Mouse (Mus musculus): ENCODE measurements around the gene Bag6.

Gene Bag6

DNA sequence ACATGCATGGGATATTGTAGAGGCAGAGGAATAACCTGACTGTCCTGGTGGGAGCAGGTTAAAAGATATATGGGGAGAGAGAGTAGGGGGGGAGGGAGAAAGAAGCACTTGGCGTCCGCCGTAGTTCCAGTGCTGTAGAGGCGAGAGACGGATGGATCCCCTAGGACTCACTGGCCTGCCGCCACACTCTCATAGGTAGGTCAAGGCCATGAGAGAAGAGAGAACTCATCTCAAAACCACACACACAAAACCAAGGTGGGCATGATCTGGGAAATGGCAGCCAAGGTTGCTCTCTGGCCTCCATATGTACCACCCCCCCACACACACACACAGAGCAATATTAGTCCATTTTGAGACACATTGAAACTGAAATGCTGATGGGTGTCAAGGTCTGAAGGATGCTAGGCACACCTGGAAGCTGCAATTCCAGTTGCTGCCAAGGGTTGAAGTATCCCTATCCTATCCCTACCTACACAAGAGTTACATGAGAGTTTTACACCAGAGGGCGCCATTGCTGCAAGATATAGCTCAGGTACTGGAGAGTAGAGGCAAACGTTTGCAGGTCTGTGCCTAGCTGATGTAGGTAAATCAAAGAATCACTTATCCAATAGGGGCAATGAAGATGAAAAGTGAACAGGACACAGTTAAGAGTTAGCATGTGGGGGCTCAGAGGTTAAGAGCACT, 31.5 kb downstream of the Bag6 start:
- DNase-seq (ENCODE audit: low read depth, low spot score), result peak; percentile 89

DNA sequence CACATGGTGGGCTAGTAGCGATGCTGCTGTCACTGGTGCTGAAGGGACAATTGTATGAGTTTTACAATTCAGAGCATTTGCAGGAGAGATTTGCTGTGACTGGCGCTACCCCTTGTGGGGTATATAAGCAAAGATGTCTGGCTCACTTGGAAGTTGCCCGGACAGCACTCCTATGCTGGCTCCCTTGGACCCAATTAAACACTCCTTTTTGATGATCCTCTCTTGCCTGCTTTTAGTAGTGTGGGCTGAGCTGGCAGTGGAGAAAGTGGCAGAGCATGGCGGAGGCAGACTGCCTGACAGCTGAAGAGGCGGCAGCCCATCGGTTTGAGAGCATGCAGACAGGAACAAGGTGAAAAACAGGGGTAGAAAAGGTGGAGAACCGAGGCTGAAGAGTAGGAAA, 32.8 kb downstream of the Bag6 start:
- no peak for DNase-seq (ENCODE audit: low read depth, low spot score)

DNA sequence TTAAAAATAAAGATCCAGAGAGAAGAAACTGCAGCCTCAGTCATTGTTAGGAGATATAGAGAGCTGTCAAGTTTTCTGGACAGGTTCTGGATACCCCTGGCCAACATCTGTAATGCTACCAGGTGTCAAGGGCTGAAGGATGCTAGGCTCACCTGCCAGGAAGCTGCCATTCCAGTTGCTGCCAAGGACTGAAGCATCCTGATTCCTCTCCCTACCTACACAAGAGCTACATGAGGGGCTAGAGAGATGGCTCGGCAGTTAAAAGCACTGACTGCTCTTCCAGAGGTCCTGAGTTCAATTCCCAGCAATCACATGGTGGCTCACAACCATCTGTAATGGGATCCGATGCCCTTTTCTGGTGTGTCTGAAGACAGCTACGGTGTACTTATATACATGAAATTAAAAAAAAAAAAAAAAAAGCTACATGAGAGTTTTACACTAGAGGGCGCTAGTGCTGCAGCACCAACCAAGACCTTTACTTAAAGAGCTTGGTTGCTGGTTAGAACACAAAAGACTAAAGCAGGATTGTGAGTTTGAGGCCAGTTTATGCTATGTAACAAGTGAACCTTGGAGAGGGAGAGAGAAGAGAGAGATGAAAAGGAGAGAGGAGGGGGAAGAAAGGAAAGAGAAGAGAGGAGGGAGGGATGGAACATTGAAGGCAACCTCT, 33.7 kb downstream of the Bag6 start:
- DNase-seq (ENCODE audit: low read depth, low spot score), result peak; percentile 87

DNA sequence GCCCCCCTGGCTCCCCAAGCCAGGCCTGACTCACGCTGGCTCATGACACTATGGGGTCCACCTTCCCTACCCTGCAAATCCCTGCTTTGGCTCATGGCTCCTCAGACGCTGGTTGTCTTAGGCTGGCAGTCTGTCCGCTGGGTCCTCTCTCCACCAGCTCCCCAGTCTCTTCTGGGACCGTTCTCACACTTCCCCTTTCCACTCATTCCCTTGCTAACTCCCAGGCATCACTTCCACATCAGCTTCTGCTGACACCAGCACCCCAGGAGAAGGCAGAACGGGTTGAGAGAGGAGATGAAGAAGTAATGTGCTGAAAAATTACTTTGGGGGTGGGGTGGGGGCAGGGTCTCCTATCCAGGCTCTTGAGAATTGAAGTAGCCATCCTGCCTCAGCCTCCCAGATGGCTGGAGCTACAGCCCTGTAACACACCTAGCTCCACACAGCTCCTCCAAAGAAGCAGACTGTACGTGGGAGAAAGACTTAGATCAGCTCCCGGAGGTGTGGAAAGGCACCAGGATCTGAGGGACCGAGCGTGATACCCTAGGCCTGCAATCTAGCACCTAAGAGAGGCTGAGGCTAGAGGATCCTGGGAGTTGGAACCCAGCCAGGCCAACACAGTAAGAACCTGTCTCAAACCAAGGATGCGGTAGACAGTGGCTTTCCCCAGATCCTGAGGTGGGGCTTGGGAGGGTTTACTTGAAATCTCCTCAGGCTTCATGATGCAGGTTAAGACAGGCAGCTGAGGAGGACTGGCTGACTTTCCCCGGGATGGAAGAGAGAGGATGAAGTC, 37.7 kb downstream of the Bag6 start:
- peak; percentile 77 for DNase-seq (ENCODE audit: low read depth, low spot score)

DNA sequence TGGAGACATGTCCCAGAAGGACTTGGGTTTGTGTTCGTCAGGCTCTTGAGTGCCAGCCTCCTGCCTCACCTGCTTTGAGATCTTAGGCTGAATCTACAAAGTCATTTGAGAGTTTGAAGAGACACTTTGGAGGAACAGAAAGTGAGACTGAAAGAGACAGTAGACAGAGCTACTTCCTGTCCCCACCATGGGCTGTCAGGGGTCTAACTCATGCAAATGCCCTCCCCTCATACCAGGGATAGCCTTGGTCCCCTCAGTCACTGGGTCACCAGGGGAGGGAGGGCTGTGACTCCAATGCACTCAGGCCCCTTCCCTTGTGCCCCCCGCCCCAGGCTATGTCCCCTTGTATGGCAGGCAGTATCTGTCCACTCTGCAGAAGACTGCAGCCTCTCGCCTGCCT, 38.4 kb downstream of the Bag6 start:
- peak; percentile 71 for DNase-seq (ENCODE audit: low read depth, low spot score)

DNA sequence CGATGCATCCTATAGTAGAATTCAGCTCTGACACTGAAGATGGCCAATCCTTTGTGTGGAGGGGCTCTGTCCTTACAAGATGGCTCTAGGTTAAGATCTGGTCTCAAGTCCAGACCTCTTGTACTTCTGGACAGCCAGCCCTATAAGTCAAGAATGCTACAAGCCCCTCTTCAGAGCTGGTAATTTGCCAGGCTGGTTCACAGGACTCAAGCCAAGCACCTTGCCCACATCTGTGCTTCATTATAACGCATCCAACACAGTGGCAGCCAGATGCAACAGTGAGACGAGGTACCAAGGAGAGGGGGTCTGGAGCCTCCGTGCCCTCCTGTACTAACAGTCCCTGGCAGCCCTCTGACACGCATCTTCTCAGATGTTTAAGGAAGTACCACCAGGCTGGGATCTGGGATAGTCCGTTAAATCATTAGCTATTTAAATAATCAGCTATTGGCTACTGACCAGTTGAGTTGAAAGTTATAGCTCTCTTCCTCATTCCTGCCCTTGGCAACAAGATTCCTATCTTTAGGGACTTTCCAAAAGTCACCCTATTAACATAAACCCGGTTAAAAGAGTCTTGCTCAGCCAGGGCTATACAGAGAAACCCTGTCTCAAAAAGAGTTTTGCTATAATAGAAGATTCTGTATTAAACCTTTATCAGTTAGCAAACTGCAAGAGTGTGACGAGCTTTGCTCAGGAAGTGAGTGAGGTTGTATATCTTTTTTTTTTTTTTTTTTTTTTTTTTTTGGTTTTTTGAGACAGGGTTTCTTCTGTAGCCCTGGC, 39.4 kb downstream of the Bag6 start:
- DNase-seq (ENCODE audit: low read depth, low spot score), result peak; percentile 66

DNA sequence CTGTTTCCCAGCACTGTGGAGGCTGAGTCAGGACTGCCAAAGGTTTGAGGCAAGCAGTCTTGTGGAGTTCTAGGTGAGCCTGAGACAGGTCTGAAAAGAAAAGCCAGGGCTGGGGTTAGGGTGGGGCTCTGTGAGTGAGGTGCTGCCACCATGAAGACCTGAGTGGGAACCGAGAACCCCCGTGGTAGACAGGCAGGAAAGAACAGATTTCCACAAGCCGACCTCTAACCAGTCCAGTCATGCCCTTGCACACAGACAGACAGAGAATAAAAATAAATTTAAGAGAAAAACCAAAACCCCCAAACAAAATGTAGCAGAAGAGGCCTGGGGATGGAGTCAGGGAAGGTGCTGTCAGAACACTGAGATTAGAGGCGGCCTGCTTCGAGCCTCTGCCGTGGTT, 40.4 kb downstream of the Bag6 start:
- DNase-seq (ENCODE audit: low read depth, low spot score), result no peak

DNA sequence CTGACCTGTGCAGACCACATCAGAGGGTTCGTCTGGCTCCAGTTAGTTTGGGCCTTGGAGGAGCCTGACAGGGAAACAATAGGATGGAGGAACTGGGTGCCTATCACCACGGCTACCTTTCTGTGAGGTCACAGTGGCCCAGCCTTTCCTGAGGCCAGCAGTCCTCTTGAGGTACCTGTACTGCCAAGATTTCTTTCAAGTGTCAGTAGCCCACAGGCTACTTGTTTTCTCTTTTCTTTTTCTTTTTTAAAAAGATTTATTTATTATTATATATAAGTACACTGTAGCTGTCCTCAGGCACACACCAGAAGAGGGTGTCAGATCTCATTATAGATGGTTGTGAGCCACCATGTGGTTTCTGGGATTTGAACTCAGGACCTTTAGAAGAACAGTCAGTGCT, 41.0 kb downstream of the Bag6 start, which contains the start of gene Aif1:
TSS of gene Aif1 (minus strand) at position 101 of the 400 bp plus-strand sequence.
- no peak for DNase-seq (ENCODE audit: low read depth, low spot score)

DNA sequence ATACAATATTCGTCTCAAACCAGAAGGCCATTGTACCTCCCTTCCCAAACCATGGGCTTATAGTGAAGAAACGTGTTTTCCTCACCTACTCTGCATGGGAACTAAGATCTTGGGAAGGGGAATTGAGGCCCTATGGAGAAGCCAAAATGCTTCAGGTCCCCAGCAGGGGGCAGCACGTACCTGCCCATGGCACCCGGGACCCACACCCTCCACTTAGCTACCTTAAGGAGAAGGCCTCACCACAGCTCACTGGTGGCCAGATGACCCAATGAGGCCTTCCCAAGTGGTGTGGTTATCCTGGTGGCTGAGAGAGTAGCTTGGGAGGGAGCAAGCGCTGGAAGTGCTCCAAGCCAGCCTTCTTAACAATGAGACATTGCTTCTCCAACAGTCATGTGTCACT, 43.5 kb downstream of the Bag6 start:
- peak; percentile 80 for DNase-seq (ENCODE audit: low read depth, low spot score)

DNA sequence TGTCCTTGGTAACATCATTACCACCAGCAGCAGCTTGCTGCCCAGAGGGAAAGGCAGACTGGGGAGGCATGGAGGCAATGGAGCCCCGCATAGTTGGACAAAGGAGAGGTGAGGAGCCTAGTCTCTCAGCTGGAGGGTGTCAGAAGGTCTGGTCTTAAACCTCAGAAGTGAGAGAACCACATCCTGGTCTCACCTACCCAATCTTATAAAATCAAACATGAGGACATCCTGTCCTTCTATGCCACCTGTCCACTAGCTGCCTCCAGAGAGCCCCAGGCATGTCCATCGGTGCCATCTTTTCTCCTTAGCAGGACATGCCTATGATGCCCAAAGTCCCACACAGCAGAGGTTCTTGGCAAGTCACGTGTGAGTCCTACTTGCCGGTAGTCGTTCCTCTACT, 45.1 kb downstream of the Bag6 start:
- no peak for DNase-seq (ENCODE audit: low read depth, low spot score)

DNA sequence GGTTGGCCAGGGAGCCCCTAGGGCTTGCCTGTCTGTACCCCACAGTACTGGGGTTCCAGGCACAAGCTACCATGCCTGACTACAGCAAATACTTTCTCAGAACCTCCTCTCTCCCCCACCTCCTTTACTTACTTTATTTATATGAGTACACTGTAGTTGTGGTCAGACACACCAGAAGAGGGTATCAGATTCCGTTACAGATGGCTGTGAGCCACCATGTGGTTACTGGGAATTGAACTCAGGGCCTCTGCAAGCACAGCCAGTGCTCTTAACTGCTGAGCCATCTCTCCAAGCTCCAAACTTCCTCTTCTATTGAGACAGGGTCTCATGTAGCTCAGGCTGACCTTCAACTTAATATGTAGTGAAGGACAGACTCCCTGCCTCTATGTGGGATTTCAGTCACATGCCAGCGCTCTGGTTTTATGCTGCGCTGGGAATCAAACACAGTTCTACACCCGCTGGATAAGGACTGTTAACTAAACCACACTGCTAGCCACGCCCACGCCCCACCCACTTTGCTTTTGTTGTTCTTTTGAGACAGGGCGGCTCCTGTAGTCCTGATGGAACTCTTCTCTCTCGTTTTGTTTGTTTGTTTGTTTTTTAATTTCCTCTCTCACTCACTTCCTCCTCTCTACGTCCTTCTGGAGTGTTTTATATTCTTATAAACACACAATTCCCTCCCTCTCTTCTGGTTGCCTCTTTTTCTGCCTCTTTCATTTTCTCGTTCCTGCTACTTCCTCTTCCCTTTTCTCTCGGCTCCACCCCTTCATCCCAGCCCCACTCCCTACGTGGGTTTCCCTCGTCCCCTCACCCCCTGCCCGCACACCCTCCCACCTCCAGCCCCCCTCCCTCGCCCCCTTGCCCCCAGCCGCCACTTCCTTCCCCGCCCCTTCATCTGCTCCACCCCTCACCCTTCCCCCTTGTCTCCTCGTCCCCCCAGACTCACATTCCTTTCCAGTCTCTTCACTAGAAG, 50.9 kb downstream of the Bag6 start:
- peak; percentile 88 for DNase-seq (ENCODE audit: low read depth, low spot score)

DNA sequence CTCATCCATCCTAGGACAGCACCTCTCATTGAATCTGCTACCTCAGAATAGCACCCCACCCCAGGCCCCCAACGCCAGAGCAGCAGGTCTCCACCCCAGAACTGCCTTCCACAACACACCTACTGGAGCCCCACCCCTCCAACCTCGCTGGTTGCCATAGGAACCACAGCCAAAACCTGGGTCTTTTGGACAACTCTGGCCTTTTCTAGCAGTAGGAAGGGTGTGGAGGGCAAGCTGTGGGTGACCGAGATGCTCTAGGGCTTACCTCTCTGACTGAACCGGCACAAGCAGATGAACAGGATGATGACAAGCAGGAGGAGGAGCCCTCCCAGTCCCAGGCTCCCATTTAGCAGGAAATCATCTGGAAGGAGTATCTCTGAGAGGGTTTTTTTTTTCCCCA, 51.7 kb downstream of the Bag6 start:
- DNase-seq (ENCODE audit: low read depth, low spot score), result peak; percentile 87

DNA sequence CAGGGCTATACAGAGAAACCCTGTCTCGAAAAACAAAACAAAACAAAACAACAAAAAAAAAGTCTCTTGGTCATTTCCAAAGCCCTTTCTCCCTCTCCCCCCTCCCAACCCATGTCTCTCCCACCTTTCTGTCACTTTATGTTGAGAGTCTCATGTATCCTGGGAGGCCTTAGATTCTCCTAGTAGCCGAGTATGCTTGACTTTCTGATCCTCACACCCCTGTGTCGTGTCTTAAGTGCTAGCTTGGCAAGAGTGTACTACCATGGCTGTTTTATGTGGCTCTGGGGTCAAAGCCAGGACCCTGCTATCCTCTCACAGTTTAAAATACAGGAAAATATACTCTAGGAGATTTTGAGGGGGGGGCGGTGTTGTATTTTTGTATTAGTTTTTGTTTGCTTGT, 52.4 kb downstream of the Bag6 start:
- DNase-seq (ENCODE audit: low read depth, low spot score), result no peak

DNA sequence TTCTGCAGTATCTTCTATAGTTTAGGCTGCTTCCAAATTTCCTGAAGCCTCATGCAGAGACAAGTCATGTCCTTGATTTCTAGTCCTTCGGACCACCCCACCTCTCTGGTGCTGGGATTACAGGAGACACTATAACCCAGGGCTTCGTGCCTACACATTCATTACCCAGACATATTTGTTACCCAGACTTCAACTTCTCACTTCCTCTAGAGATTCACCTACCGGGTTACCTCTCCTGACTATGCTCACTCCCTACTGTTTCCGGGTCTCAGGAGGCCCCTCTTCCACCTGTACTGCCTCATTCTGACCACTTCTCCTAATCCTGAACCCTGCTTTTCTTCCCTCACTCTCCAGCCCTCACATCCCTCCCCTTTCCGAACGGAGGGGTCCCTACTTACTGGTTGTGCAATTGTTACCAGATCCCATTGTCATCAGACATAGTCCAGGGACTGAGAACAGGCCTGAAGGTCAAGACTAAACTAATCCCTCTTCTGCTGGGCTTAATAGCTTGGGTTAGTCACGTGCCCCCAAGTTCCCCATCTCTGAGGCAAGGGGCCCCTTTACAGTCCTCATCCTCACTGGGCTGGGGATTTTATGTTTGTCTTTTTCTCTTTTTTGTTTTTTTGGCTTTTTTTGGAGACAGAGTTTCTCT, 53.1 kb downstream of the Bag6 start, which contains the start of gene Lst1:
TSS of gene Lst1 (minus strand) at position 481 of the 652 bp plus-strand sequence.
- no peak for DNase-seq (ENCODE audit: low read depth, low spot score)

DNA sequence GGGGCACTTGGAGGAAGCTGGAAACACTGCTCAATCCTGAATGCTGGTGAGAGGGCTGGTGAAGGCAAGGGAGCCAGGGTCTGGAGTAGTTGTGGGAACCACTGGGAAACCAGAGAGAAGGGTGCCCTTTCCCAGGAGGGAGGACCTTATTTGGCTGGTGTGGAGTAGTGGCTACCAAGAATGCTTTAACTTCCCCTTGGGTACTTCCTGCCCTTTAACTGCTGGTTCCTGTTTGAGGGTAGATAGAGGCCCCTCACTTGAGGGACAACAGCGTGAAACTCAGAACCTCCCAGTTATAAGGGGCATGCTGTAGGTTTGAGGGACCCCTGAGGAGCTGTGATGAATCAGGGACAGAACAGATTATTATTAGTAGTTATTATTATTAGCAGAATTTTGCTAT, 54.2 kb downstream of the Bag6 start:
- DNase-seq (ENCODE audit: low read depth, low spot score), result no peak

DNA sequence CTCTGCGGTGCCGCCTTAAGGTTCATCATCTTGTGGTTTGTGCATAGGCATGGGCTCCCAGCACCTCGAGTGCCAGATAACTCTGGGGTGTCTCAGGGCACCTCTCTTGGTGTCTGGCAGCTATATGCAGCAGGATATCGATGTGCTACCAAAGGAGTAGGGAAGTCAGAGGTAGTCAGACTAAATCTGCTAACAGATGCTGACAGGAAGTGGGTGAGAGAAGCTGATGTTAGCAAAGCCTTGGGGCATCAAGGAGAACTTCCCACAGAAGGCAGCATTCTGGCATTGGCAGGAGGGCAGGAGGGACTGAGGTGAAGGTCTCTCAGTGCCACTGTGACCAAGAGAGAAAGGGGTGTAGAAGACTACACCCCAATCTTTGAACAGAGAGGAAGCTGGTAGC, 55.1 kb downstream of the Bag6 start:
- DNase-seq (ENCODE audit: low read depth, low spot score), result peak; percentile 78

DNA sequence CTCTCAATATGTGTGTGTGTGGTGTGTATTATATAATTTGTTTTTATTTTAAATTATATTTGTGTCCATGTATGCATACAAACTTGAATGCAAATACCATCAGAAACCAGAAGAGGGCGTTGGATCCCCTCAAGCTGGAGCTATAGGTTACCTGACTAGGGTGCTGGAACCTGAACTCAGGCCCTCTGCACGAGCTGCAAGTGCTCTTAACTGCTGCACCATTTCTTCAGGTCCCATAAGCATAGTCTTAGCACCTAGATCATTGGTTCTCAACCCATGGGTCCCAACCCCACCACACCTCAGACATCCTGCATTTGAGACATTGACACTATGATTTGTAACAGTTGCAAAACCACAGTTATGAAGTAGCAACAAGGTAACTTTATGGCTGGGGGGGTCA, 56.7 kb downstream of the Bag6 start:
- DNase-seq (ENCODE audit: low read depth, low spot score), result no peak

DNA sequence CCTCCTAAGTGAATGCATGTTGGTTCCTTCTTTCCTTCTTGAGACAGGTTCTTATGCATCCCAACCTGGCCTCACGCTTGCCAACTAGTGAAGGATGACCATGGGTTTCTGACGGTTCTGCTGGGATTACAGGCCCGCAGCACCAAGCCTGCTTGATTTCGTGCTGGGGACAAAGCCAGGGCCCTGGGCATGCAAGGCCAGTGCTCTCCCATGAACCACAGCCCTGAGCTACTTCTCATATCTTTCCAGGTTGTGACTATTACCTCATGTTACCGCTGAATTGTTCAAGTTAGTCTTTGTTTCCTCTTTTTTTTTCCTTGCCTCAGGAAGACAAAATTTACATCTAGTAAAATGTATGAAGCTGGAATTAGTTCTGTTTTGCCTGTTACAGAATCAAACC, 57.9 kb downstream of the Bag6 start:
- no peak for DNase-seq (ENCODE audit: low read depth, low spot score)

DNA sequence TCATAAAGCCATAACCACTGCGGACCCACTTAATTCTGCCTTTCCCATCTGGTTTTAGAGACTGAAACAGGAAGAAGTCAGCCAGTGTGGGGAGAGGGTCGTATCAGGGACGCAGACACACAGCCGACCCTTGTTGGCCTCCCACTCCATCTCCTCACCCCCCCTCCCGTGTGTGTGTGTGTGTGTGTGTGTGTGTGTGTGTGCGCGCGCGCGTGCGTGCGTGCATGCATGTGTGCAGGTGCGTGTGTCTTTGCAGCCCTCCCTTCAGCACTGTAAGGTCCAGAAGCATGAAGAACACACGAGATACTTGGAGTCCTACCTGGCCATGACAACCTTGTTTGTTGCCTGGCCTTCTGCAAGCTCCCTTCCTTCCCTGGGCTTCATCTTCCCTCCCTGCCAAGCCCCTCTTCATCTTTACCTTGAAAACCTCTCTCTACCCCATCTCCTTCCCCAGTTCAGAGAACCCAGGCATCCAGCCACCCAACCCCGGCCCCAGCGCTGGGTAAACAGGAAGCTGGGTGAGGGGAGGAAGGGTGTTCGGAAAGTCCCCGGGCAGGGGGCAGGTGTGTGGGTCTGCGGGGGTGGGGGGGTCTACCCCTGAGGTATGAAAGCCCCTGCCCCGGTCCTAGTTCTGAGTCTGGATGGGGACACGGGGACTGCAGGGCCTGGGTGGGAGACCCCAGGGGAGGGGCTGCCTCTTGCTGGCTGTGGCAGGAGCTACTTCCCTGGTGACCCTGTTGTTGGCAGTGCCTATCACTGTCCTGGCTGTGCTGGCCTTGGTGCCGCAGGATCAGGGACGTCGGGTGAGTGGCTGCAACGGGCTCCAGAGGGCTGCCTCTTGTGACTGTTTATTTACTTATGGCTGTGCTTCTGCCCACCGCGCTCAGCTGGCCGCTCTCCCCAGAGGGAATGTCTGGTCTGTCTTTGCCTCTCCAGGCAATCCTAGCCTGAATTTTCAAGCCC, 59.2 kb downstream of the Bag6 start, which contains the start of gene Ltb:
TSS of gene Ltb (plus strand) at position 559 of the 963 bp plus-strand sequence.
- DNase-seq (ENCODE audit: low read depth, low spot score), result peak; percentile 85
